Comparison of ENCODE assay signal across 15 mouse cellular contexts in genomic region chr14:104649980-104650379, GRCm38 (mm10).
A peak's percentile ranks its signal among the peaks of the same experiment; 100 is the strongest.
DNase-seq lines count a peak whose midpoint lies in the region; ATAC-seq and TF ChIP-seq lines count a peak whose summit lies in the region.
"Had no signal": no experiment of that assay in that cellular context is flagged by ENCODE, and none has a peak within 500 bp of the region (broad histone marks: within the 10 kb centered on the region; RNA-seq: fewer than 3 reads in every experiment).

No protein-coding gene starts in this region.

- no peak overlapping the region for H3K27ac ChIP-seq in forebrain, embryonic 14.5 days (ENCODE audit: low read depth, low read length)
- no peak overlapping the region for H3K27ac ChIP-seq in forebrain, embryonic 12.5 days
- H3K27ac ChIP-seq in forebrain, embryonic 16.5 days (ENCODE audit: low read length), result no peak overlapping the region
- H3K27ac ChIP-seq in forebrain, postnatal 0 days (ENCODE audit: low read depth, low read length), result no peak overlapping the region
- H3K27ac ChIP-seq: embryonic facial prominence, embryonic 10.5 days; embryonic facial prominence, embryonic 12.5 days had no signal

- no peaks in the 10 kb centered on the region for H3K9me3 ChIP-seq in forebrain, embryonic 14.5 days (replicated peaks; ENCODE audit: control insufficient read depth, low read length)
- no peaks in the 10 kb centered on the region for H3K9me3 ChIP-seq in forebrain, embryonic 12.5 days
- H3K9me3 ChIP-seq in forebrain, embryonic 16.5 days (ENCODE audit: control insufficient read depth, low read length), result no peaks in the 10 kb centered on the region
- H3K9me3 ChIP-seq in forebrain, postnatal 0 days (ENCODE audit: low read length), result no peaks in the 10 kb centered on the region
- H3K9me3 ChIP-seq: embryonic facial prominence, embryonic 10.5 days; embryonic facial prominence, embryonic 12.5 days had no signal

- H3K36me3 ChIP-seq in forebrain, embryonic 14.5 days (ENCODE audit: control insufficient read depth, insufficient read depth, low read length), result no peaks in the 10 kb centered on the region
- no peaks in the 10 kb centered on the region for H3K36me3 ChIP-seq in forebrain, embryonic 12.5 days (replicated peaks)
- H3K36me3 ChIP-seq in forebrain, embryonic 16.5 days (ENCODE audit: control insufficient read depth, insufficient read depth), result no peaks in the 10 kb centered on the region
- no peaks in the 10 kb centered on the region for H3K36me3 ChIP-seq in forebrain, postnatal 0 days (ENCODE audit: insufficient read depth)
- H3K36me3 ChIP-seq: embryonic facial prominence, embryonic 10.5 days; embryonic facial prominence, embryonic 12.5 days had no signal

- no peak for TF ChIP-seq CTCF in forebrain, postnatal 0 days (IDR thresholded peaks at IDR 0.05; ENCODE audit: low read depth)

- no peak overlapping the region for H3K9ac ChIP-seq in forebrain, embryonic 14.5 days (ENCODE audit: low read length)
- H3K9ac ChIP-seq in forebrain, embryonic 12.5 days, result no peak overlapping the region
- H3K9ac ChIP-seq in forebrain, embryonic 16.5 days (replicated peaks; ENCODE audit: low read depth, low read length), result no peak overlapping the region
- no peak overlapping the region for H3K9ac ChIP-seq in forebrain, postnatal 0 days
- H3K9ac ChIP-seq: embryonic facial prominence, embryonic 12.5 days had no signal

- DNase-seq in forebrain, embryonic 14.5 days (ENCODE audit: low spot score), result peak; percentile 29
- no peak for DNase-seq in forebrain, postnatal 0 days
- no peak for DNase-seq in lung, postnatal 14 days
- DNase-seq: adrenal gland, adult 2 months; adrenal gland, postnatal 10 days; adrenal gland, postnatal 25 days; cerebellum, adult 11-12 months; cerebellum, adult 2 months; cerebellum, adult 9-10 months; cerebellum, postnatal 10 days; cerebellum, postnatal 25 days had no signal

- H3K4me2 ChIP-seq in forebrain, embryonic 14.5 days (ENCODE audit: low read length), result no peak overlapping the region
- H3K4me2 ChIP-seq in forebrain, embryonic 12.5 days, result no peak overlapping the region
- no peak overlapping the region for H3K4me2 ChIP-seq in forebrain, embryonic 16.5 days (ENCODE audit: low read length)
- no peak overlapping the region for H3K4me2 ChIP-seq in forebrain, postnatal 0 days (ENCODE audit: low read depth)
- H3K4me2 ChIP-seq: embryonic facial prominence, embryonic 12.5 days had no signal

- H3K4me1 ChIP-seq in forebrain, embryonic 14.5 days (ENCODE audit: control insufficient read depth, insufficient read depth, low read length), result no peaks in the 10 kb centered on the region
- peaks cover 9% of the 10 kb centered on the region for H3K4me1 ChIP-seq in forebrain, embryonic 12.5 days
- H3K4me1 ChIP-seq in forebrain, embryonic 16.5 days (replicated peaks; ENCODE audit: control insufficient read depth, insufficient read depth, low read length), result 0 out of 2 replicates have a peak, but pooled peaks cover 2% of the 10 kb centered on the region
- no peaks in the 10 kb centered on the region for H3K4me1 ChIP-seq in forebrain, postnatal 0 days (ENCODE audit: insufficient read depth)
- H3K4me1 ChIP-seq: embryonic facial prominence, embryonic 12.5 days had no signal

- no peak overlapping the region for H3K4me3 ChIP-seq in forebrain, embryonic 14.5 days (ENCODE audit: low read depth, low read length)
- no peak overlapping the region for H3K4me3 ChIP-seq in forebrain, embryonic 12.5 days (replicated peaks)
- H3K4me3 ChIP-seq in forebrain, embryonic 16.5 days (replicated peaks; ENCODE audit: low read length), result no peak overlapping the region
- H3K4me3 ChIP-seq in forebrain, postnatal 0 days (ENCODE audit: low read depth, low read length), result no peak overlapping the region
- H3K4me3 ChIP-seq: embryonic facial prominence, embryonic 10.5 days; embryonic facial prominence, embryonic 12.5 days had no signal

- no peaks in the 10 kb centered on the region for H3K27me3 ChIP-seq in forebrain, embryonic 14.5 days (replicated peaks; ENCODE audit: control insufficient read depth, insufficient read depth, low read length)
- H3K27me3 ChIP-seq in forebrain, embryonic 12.5 days, result no peaks in the 10 kb centered on the region
- no peaks in the 10 kb centered on the region for H3K27me3 ChIP-seq in forebrain, embryonic 16.5 days (replicated peaks; ENCODE audit: control insufficient read depth, insufficient read depth, low read length)
- no peaks in the 10 kb centered on the region for H3K27me3 ChIP-seq in forebrain, postnatal 0 days (ENCODE audit: insufficient read depth, low read length)
- H3K27me3 ChIP-seq: embryonic facial prominence, embryonic 12.5 days had no signal

- WGBS in forebrain, embryonic 14.5 days, result 50% methylated on average over 5 of the region's 5 CpGs
- 66% methylated on average over 5 of the region's 5 CpGs for WGBS in forebrain, embryonic 12.5 days
- 47% methylated on average over 5 of the region's 5 CpGs for WGBS in forebrain, embryonic 16.5 days
- 47% methylated on average over 5 of the region's 5 CpGs for WGBS in forebrain, postnatal 0 days

- no peak for ATAC-seq in forebrain, embryonic 14.5 days
- ATAC-seq in forebrain, embryonic 12.5 days (ENCODE audit: low FRiP score), result no peak
- peak; percentile 62; the same call in 1 of the 2 replicates for ATAC-seq in forebrain, embryonic 16.5 days
- ATAC-seq in forebrain, postnatal 0 days, result no peak; the same call in 1 of the 2 replicates
